Mouse (Mus musculus) frontal cortex, adult (tissue): ENCODE data around the gene Meiob.

Experiments
- ATAC-seq: cut with Nextera tagmentation; 2 replicates; pipeline ENCODE4 v1.9.2; 2017; ENCODE audit warnings: mild to moderate bottlenecking, moderate library complexity, mixed read lengths; ENCODE audit not compliant: low TSS enrichment

The Meiob gene

DNA sequence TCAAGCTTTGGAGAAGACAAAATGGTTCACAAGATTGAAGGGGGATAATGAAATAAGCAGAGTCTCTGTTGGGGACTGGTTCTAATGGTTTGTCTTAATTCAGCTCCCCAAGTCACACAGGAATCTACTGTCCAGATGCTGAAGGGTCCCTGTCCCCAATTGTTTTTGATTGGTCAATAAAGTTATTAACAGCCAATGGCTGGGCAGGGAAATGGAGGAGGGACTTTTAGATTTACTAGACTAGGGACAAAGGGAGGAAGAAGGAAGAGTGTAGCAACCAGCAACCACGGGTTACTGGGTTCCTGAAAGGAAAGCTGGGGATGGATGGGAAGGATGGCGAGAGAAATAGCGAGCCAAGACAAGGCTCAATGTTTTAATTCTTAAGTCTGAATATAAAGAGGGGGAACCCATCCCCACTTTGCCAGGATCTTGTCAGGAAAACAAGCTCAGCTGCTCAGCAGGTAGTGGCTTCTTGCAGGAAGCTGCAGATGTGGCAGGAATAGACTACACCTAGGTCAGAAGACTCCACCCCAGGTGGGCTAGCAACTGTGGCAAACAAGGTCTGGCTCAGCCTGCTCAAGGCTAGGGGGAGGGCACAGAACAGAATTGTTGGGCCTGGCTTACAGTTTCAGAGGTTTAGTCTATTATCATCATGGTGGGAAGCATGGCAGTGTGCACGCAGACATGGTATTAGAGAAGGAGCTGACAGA is 69.8 kb downstream of the Meiob start:
- no peak for ATAC-seq

DNA sequence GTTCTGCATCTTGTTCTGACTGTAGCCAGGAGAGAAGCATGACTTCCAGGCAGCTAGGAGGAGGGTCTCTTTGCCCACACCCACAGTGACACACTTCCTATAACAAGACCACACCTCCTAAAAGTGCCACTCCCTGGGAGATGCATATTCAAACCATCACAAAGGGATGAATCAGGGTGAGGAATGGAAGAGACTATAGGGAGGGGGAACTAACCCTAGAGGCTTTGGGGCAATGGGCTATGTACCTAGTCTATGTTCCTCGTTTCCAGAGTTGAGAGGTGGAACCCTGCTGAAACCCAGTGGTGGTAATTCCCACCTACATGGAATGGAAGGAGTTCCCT is 70.3 kb downstream of the Meiob start:
- no peak for ATAC-seq

DNA sequence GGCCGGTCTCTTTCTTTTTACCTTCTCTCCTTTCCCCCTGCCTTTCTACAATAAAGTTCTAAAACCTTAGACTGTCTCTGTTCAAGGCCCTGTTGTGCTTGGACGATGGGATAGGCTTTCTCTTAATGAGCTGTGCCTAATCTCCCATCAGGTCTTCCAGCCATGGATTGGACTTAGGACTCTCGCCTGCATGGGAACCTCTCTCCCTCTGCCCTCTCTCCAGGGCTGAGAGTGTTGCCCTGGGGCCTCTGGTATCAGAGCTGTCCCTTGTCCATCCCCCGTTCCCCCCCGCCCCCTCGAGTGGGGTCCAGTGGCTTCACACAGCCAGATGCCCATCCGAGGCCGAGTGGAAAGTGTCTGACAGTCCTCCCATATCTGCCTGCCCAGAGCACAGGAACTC is 70.9 kb downstream of the Meiob start:
- ATAC-seq: no peak

DNA sequence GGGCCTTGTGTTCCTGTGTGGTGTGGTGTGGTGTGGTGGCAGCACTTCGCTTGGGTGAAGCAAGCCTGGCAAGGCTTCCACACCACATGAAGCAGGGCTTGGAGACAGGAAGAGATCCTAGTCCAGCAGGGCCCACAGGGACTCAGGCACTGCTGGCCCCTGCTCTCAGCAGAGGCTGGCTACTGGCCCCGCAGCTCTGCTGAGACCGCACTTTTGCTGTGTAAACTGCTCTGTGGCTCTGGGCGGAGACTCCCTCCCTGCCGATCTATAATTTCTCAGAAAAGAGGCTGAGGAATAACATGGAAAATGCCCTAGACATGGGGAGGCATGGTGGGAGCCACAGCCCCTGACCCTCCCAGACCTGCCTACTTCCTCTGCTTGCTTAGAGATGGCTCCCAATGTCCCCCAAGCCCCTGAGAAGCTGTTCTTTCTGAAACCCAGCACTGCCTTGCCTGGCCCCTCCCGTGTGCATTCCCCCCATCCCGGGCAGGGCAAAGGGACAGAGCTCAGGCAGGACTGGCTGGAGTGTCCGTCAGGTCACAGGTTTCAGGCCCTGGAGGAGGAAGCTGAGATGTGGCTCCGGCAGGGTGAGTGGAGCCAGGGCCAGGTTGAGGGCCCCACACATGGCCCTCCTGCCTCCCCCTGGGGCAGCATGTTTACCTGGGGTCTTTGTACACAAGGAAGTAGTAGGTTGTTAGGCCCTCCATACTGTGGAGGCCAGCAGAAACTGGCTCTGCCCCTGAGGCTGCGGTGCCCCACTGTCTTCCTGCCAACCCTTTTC is 73.4 kb downstream of the Meiob start:
- no peak for ATAC-seq

DNA sequence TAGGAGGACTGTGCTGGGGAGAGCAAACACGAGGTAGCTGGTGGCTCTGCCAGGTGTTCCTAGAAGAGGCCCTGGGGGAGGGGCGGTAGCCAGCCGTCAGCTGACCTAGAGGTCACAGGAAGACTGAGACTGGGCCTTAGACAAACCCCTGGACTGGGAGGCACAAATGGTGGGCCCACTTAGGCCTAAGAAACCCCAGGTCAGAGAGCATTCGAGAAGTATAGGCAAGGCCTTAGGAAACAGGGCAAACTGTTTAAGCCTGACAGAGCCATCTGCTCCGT is 74.0 kb downstream of the Meiob start:
- no peak for ATAC-seq

DNA sequence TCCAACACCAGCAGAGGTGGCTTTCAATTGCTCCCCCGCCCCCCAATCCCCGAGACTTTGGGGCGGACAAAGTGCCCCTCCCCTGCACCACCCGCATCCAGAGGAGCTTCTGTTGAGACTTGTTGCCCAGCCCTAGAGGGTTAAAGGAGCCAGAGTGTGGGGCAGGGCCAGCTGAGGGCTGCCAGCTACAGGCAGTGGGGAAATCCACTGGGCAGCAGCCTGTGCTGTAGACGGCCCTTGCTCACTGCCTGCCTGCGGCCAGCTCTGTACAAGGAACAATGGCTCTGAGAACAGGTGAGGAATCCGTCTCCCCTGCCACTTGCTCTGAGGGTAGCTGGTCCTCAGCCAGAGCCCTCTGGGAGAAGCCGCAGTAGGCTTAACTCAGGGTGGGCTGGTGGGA is 74.4 kb downstream of the Meiob start:
- no peak for ATAC-seq

DNA sequence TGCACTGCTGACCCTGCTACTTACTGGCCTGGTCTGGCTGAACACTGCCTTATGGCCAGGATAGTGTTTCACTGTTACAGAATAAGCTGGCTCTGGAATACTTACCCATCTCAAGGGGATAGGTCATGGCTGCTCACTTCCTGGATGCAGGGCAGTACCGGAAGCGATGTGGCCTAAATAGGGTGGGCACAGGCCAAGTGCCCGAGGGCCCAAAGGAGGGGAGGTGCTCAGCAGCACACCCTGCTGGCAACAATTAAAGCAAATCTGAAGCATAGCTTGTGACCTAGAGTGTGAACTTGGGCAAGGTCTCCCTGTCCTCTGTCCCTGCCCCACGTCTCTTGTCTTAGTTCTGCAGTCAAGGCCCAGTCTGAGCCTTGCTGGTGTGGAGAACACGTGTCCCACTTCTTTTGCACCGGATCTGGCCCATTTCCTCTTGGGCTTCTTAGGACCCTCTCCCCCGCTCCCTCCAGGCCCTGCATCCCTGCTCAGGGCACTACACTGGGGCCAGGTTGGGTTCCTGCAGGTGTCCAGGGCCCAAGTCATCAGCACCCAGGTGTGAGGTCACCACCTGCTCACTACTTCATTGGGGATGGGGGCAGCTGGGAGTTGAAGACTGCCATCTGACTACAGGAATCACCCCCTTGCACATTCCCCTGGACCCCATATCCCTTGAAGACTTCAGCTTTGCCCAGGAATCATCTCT is 77.8 kb downstream of the Meiob start:
- ATAC-seq: no peak

DNA sequence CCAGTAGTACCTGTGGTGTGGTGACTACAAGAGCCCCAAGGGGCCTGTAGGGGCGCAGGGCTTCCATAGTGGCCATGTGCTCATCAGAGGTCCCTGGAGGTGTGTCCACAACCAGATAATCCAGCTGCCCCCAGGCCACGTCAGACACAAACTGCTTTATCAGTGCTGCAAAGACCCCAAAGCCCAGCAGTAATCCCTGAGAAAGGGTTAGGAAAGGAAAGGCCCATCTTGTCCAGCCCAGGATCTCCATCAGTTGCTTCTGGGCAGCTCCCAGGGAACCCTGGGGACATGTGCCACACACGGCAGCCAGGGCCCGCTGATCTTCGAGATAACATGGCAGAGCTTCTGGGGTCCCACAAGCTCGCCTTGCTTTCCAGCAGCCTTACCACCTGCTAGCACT is 80.3 kb downstream of the Meiob start:
- ATAC-seq: no peak

DNA sequence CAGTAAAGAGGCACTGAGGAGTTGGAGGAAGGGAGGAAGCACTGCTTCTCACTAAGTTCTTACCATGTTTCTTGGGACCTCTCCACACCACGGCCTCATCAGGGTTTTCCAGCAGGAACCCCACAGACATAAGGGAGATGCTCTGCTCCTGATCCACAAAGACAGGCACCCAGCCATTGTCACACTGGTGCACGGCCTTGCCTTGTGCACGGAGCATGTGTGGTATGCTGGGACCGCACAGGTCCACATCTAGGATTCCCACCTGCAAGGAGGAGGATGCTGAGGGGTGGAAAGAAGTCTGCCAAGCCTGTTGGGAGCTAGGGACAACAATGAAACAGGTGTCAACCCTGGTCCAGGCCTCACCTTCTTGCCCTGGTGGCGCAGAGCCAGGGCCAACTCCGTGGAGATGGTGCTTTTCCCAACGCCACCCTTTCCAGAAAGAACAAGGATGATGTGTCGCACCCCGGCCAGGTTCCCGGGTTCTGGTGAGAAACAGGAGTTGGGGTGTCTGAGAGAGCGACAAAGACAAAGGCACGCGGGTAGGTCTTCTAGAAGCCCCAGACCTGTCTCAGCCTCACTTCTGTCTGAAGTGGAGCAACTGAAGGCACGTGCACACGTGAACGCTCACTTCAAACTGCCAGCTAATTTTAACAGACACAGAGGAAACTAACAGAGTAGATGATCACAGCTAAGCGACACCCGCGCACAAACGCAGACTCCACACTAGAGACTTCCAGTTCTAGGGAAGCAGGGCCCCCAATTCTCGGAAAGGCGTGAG is 81.5 kb downstream of the Meiob start:
- ATAC-seq: no peak

DNA sequence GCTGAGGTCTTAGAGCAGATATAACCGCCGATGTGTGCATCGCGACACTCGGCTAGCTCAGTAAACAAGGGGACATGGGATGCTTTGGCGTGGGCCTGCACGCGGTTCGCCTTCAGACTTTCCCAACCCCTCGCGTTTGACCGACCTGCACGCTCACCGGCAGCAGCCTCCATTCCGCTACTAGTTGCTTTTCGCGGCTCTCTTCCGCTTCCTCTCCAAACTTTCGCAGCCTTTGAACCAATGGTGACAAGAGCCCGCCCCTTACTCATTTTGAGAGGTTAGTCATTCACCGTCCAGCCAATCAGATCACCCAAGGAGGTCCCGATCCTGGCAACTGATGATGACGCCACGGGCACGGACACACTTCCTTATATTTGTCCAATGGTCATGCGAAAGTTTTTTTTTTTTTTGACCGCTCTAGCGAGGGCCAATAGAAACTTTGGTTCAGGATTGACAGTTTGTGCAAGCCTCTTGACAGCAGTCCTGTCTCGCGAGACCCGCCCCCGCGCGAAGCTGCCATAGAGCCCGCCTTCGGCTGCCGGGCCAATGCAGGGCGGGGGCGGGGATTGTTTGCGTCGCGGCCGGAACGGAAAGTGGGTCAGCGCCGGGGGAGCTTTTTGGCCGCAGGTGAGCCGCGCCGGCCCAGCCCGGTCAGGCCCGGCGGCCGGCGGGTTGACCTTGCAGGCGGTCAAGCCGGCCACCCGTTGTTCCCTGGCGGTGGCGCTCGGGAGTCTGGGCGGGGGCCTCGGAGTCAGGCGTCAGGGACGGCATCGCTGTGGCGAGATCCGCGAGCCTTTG is 82.2 kb downstream of the Meiob start, which contains the start of the genes Nubp2 and Spsb3:
TSS of gene Nubp2 (minus strand) at position 216 of the 798 bp plus-strand sequence.
TSS of gene Spsb3 (plus strand) at position 510 of the 798 bp plus-strand sequence.
- ATAC-seq: peak; percentile 86

DNA sequence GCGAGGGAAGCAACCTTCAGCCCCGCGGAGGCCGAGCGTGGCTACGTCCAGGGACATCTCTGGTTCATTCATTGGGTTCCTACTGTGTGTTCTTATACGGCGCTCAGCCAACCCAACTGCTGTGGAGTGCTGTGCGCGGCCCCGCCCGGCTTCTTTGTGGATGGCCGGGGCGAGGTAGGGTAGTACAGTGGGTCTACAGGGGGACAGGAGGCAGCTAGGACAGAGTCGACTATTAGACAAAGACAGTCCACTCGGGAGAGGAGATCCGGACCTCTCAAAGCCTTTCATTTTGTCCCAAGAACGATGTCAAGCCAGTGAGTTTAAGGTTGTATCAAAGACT is 82.8 kb downstream of the Meiob start:
- ATAC-seq: no peak

DNA sequence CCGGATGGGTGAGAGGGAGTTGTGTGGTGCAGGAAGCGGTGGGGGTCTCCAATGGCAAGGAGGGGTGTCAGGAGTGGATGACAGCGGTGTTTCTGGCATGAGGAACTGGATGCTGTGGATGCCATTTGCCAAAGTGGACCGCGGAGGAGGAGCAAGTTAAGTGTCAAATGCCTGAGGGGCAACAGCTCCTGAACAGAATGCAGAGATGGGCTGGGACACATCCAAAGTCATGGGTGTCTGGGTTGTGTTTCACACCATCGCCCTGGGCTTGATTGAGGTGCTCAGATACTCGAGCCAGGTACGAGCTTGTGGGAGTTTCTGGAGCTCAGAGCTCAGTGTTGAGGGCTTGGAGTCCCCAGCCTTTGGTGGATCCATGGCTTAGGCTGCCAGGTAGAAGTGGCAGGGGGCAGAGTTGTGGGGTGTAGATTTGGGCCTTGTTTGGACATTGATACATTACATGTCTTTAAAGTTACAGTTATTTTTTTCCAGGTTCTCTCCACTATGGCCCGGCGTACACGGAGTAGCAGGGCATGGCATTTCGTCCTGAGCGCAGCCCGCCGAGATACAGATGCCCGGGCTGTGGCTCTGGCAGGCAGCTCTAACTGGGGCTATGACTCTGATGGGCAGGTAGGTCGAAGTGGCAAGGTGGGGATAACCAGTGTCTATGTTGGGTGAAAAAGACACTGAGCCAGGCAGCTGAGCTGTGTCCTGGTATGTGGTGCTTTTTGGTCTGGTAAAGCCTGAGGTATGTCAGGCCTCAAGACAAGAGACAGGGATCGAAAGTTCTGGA is 83.4 kb downstream of the Meiob start:
- ATAC-seq: no peak

DNA sequence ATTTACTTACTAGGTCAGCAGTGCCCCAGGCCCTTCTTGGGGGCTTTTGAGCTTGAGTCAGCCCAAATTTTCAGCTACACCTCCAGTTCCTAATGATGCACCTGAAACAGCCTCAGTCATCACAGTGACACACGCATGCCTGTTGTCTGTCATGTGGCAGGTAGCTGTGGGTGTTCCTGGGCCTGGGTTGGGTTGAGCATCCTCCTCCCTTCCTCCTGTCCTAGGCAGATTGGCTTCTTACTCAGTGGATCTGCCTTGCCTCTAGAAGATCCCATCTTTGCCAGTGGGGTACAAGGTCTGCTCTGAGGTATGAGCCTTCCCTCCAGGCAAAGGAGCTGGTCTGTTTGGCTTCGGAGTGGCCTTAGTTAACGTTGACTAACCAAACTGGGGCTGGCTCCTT is 84.8 kb downstream of the Meiob start:
- ATAC-seq: no peak
